Mouse (Mus musculus): ENCODE measurements around the gene Ccdc162. TPM values are rescaled to one million over a fixed set of nuclear protein-coding genes. Genes with fewer than 3 reads are reported as not detected.
A peak's percentile ranks its signal among the peaks of the same experiment; 100 is the strongest.
"Not testable (repeated sequence)": the region's sequence is repeated elsewhere in the genome, so short reads cannot be mapped to it uniquely, and the experiment has no call there.

Gene Ccdc162
- total RNA-seq, 2 experiments from 2014 or later, result 1.6 to 2.3 TPM

DNA sequence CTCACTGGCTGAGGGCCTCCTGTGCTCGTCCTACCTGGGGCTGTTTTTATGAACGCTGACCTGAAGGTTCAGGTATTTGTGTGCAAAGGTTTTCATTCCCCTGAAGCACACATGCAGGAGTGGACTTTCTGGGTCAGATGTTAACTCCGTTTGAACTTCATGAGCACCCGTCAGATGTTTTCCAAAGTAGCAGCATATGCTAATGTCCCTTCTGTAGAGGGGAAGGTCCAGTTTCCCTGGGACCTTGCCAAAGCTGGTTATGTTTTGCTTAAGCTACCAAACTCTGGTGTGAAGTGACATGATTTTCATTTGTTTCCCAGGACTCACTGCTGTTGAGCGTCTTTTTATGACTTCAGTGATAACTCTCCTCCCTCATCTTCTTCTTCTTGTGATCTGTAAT is 16.8 kb downstream of the Ccdc162 start:
- no peak for DNase-seq (ENCODE audit: low spot score in 2 of 2)

DNA sequence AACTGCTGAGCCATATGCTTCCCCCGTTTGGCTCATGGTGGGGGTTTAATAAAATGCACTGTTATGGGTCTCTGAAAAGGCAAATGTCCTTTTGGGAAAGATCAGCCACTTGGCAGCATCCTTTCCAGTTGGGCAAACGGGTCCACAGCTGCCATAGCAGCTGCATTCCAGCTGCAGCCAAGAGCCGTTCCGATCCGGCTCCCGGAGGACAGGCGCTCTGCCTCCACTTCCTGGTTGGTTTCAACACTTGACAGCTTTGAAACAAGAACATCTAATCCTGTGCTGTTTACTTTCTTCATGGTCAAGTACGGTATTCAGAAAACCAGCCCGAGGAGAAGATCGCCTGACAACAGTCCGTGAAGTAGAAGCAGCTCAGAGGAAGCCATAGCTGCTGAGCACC is 19.4 kb downstream of the Ccdc162 start:
- DNase-seq (ENCODE audit: low spot score in 2 of 2), result no peak

DNA sequence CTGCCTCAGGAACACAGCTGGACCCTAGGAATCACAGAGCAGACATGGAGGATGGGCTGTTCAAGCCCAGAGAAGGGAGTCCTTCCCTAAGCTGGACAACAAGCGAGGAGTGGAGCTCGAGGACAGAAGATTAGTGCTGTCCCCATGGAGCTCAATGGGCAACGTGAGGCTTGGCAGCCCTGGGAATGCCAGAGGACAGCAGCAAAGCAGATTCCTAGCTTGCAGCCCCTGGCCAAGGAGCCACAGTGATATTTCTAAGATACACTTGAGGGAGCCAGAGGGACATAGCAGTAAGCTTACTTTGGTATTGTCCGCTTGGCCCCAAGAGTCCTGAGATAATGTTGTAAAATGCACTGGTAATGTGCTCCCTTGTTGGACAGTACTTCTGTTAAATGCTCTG is 25.5 kb downstream of the Ccdc162 start:
- no peak for DNase-seq (ENCODE audit: low spot score in 2 of 2)

DNA sequence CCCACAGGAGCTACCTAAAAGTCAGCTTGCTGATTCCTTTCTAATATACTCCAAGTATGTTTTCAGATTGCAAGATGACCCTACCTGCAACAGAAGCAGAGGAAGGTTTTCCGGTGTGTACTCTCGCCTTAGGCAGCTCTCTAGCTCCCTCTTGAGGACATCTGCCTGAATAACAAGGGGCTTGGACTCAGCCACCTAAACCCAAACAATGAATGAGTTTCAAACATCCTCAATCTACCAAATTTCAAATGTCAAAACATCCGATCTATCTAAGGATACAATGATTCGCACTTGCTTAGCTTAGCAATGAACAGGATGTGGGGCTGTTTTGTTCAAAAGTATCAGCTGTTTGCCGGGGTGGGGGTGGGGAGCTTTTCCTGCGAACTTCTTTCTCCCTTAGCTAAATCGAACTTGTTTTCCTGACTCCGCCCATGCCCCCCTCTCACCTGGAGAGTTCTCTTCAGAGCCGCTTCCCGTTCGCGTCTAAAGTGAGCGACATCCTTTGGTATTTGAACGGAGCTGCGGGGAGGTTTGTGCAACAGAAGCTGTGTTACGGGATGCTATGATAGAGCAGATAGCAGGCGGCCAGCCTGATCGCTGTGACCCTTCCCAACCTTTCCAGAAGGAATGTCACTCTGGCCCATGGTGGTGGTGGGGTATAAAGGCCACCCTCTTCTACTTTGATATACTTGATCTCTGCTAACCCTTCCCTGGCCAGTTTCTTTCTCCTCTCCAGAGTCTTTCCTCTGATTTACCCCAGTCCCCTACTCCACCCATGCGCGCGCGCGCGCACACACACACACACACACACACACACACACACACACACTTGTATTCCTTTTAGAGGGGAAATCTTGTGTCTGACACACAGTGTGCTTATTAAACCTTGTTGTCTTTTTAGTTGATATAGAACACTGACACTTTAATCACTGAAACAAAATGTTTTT is 26.2 kb downstream of the Ccdc162 start:
- DNase-seq (ENCODE audit: low spot score in 2 of 2), result peak; percentile 64 to 77

DNA sequence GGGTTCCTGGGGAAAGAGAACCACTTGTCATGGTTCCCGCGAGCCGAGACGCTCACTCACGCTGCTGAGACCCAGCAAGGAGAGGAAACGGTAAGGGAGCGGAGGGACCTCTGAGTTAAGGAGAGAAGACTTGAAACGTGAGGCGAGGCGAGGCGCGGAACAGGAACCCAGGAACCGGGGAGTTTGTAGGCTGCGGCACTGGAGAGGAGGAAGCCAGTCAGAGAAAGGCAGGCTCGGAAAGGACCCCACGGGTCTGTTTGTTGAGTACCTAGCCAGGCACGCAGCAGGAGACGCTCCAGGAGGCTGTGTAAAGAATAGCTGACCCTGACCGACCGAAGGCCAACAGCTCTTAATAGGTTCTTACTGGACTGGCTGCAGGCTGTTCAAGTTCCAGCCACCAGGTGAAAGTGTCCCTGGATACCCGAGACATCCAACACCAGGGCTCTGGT is 31.9 kb downstream of the Ccdc162 start:
- DNase-seq (ENCODE audit: low spot score in 2 of 2), result no peak

DNA sequence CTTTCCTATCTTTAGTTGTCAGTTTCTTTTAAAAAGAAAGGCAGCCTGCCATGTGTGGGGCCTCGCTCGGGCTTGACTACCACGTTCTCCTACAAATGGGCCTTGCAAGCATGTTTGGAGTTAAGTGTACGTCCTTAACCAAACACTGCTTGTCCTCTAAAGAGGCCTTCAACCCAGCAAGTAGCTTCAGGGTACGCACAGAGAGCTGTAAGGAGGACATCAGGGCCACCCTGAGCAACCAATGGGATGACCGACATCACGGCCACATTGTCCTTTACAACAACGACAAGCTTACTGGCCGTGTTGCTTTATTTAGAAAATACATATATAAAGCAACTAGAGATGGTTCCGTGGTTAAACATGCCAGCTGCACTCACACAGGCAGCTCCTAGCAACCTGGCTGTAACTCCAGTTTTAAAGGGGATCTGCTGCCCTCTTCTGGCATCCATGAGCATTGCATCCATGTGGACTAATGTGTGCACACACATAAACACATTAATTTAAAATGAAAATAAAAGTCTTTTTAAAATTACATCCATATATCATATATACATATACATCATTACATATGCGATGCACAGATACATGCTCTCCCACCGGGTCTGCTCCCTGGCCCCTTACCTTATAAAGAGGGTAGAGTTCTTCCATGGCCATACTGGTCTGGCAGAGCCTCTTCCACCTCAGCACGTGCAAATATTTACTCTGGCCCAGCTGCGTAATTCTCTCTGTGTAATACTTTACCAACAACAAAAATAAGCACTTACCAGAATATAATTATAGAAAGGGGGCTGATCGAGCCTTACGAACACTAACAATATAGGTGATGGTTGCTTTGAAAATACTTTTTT is 33.7 kb downstream of the Ccdc162 start:
- peak; percentile 92 for DNase-seq (ENCODE audit: low spot score in 2 of 2)

DNA sequence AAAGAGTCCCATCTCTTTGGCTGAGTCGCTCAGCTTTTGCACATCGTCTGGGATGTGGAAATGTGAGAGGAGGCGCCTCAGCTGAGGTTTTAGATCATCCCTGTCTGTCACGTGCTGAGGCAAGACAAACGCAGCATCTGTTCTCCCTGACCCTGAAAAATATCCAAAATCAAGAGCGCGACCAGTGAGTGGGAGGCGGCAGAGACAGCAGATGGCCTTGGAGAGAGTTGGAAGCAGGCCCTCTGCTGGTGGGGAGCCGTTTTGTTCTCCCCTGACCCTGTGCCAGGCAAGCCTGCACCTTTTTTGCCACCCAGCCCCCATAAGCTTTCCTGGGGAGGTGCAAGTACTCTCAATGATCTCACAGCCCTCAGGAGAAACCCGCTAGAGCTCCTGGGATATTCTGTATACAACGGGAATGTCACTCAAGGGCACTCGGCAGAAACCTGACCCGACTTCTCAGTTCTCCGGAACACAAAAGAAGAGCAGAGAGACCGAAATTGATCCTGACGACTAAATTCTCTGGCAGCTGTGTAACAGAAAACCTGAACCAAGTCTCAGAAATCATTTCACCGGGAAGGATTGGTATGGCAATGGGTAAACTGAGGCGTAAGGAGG is 37.6 kb downstream of the Ccdc162 start:
- DNase-seq (ENCODE audit: low spot score in 2 of 2), result peak; percentile 57 to 76

DNA sequence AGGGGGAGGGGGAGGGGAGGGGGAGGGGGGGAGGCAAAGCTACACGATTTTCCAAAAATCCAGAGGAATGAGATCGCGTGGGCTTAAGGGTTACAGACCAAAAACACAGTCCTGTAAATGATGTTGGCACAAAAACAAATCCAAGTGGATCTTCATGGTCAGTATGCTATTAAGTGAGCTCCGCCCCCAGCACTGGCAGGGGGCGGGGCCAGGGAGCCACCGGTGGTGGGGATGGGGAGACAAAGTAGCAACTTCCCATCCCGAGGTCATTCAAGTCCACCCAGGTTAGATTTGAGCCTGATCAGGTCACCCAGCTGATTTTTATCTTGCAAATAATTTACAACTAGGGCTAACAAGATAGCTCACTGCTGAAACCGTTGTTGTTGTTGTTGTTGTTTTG is 39.0 kb downstream of the Ccdc162 start:
- DNase-seq (ENCODE audit: low spot score in 2 of 2), result no peak

DNA sequence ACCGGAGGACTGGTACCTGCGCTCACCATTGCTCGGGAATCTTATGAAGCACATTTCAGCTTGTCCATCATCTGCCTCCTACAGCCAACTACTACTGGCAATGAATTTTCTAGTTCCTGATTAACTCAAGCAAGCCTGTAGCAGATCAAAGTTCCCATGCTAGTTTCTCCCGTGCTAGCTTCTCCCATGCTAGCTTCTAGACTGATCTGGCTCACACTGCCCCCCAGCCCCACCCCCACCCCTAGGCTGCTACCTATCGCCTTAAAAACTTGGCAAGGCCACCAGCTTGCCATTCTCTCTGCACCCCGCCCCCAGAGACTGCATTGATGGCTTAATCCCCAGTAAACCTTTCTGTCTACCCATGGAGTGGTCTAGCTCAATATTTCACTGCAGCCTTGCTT is 39.8 kb downstream of the Ccdc162 start:
- no peak for DNase-seq (ENCODE audit: low spot score in 2 of 2)

DNA sequence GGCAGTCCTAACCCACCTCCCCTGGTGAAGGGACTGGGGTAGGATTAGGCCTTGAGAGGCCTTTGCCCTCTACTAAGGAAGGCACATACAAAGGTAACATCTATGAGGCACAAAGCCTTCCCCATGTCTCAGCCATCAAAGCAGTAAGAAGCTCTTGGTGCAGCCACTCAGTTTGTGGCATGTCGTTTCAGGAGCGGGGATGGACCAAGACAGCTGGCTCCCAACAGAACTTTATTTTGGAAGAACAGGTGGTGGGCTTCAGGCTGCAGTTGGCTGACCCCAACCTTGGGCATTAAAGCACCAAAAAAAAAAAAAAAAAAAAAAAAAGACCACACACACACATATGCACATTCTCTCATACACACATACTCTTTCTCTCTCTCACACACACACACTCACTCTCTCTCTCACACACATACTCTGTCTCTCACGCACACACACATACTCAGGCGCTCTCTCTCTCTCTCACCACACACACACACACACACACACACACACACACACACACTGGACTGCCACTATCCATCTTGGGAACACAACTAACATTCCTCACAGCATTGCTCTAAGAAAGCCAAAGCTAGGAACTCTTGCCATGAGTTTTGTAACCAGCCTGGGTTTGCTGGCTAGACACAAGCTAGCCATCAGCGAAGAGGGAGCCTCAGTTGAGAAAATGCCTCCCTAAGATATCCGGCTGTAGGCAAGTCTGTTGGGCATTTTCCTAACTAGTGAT is 40.4 kb downstream of the Ccdc162 start:
- DNase-seq (ENCODE audit: low spot score in 2 of 2), result no peak

DNA sequence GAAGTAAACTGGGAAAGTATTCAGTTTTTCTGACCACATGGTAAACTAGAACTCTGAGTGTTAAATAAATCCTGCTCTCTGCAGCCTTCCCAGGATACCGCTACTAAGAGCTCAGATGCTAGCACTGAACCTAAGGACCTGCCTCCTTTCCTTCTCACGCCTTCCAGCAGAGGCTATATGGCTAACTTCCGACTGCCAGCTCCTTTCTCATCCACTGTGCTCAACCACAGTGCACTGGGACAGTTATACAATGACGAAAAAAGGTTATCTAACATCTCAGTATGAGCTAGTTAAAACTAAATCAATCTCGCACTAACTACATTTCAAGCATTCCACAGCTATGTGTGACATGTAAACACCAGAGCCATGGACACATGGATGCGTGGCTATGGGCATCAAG is 41.2 kb downstream of the Ccdc162 start:
- no peak for DNase-seq (ENCODE audit: low spot score in 2 of 2)

DNA sequence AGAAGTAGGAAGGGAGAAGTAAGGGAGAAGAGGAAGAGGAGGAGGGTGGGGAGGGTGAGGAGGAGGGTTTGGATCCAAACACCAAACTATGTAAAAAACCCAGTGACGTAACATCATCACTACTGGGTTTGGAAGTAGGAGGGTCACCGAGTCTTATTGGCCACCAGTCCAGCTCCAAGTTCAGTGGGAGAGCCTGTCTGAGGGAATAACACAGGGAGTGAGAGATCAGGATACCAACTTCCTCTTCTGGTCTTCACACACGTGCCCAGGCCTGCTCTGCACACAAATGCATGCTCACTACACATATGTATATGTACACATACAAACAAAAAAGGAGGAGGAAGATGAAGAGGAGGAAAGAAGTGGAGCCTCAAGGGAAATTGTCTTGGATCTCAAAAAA is 42.1 kb downstream of the Ccdc162 start:
- no peak for DNase-seq (ENCODE audit: low spot score in 2 of 2)

DNA sequence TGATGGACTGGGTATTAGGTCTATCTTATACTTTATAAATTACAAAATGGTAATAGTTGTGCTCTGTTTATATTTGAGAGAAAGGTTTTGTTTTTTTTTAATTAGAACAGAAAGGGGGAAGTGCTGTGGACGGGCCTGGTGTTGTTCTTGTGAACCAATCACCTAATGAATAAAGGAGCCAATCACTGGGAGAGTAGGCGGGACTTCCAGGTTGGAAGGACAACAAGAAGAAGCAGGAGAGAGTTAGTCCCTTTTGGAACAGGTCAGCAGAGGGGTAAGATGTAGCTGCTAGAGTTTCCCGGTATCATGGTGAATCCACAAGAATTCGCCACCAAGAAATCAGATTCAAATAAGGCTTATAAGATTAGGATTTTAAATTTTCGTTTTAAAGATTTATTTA is 46.2 kb downstream of the Ccdc162 start:
- DNase-seq (ENCODE audit: low spot score in 2 of 2), result no peak

DNA sequence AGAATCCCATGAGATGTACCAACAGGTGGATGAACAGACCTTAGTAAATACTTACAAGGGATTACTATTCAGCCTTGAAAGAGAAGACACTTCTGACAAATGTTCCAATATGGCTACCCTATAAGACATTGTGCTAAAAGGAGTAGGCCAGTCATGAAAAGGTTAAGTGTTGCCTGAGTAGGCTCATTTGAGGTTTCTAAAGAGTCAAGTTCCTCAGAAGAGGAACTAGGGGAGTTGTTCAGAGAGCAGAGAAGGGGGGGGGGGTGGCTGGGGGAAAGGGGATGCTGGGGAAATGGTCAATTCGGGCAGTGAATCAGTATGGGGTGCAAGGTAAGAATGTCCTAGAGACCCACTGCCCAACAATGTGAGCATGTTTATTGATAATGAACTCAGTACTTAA is 50.9 kb downstream of the Ccdc162 start:
- no peak for DNase-seq (ENCODE audit: low spot score in 2 of 2)

DNA sequence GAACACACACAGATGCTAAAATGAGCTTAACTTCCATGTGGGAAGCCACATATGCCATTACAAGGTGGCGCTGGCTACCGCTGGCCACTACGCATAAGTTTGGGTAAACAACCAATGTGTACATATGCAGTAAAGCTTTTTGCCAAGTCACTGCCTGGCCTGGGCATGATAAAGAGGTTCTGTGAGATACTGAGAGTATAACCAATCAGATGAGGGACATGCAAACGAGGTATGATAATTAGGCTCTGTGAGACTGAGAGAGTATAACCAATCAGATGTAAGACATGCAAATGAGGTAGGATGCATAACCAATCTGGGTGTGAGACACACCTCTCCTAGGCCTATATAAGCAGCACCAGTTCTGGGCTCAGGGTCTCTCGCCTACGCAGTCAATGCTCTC is 56.8 kb downstream of the Ccdc162 start:
- DNase-seq (ENCODE audit: low spot score in 2 of 2), result not testable (repeated sequence)

DNA sequence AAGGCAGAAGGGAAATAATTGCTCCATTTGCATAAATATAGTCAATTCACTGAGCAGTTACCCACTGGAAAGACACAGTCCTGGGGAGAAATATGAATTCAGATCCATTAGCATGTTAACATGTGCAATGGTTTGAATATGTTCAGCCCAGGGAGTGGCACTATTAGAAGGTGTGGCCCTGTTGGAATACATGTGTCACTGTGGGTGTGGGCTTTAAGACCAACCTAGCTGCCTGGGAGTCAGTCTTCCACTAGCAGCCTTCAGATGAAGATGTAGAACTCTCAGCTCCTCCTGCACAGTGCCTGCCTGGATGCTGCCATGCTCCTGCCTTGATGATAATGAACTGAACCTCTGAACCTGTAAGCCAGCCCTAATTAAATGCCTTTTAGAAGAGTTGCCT is 60.8 kb downstream of the Ccdc162 start:
- DNase-seq (ENCODE audit: low spot score in 2 of 2), result not testable (repeated sequence)

DNA sequence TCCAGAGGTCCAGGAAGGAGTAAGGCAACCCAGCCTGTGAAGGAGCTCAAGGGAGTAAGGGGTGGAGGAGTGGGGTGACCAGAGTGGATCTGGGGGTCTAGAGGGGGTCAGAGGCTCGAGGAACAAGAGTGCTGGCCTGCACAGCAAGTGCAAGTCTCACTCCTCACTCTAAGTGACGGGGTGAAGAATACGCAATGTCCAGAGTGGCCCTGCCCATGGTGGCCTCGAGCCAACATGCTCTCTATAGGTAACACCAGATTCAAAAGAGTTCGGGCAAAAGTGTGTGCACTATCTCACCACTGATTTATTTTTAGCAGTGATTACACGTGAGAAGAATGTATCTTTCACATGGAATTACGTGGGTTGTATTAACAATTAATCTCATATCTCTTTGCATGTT is 63.4 kb downstream of the Ccdc162 start:
- DNase-seq (ENCODE audit: low spot score in 2 of 2), result no peak

DNA sequence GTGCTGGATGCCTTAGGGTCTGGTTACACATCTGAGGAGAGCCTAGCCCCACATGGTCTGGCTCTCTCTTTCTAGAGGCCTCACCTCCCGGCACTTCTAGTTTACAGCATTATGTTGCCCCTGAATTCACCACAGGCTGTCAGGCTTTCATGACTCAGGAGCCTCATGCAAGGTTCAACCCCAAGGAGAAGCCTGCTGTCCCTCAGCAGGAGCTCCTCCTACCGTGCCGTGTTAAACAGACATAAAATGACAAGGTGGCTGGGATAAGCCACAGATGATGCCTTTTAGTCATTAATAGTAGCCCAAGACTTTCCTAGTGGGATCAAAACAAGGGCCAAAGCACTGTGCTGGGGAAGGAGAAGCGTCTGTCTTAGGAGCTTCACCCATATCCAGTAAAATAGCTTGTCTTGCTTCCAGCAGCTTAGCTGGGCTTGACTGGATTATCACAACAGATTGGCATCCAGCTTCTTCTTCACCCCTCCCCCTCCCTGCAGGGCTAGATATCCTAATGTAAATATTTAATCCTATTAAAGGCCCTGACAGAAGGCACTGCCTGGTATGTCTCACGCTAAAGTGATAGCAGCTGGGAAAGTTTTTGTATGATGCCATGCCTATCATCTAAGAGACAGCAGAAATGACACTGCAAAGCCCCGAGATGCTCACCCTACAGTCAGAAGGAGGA is 64.2 kb downstream of the Ccdc162 start:
- no peak for DNase-seq (ENCODE audit: low spot score in 2 of 2)

DNA sequence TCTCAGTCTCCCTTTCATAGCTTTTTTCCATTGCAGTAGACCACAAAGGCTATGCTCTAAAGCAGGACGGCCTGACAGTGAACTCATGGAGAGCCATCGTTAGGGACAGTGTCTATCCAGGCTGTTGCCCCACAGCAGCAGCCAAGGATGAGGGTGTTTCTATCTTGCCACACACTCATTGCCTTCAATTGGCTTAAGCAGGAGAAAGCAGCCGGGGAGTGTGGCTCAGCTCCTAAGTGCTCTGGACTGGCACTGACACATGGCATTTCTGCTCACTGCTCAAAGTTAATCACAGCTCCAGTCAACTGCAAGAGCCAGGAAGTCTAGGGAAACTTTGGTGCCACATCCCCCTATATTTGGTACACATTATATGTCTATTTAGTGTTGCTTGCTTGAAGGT is 64.9 kb downstream of the Ccdc162 start:
- no peak for DNase-seq (ENCODE audit: low spot score in 2 of 2)

DNA sequence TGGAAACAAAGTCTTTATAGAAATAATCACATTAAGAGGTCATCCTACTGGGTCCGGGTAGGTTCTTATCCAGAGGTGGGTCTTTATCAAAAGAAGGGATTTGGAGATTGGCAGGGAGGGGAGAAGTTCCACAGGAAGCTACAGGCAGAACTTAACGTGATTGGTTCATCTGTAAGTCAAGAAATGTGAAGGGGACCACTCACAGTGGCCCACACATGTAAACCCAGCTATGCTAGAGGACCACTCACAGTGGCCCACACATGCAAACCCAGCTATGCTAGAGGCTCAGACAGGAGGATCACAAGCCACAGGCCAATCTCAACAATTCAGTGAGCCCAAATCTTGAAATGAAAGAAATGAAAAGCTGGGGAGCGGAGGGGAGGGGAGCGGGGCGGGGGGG is 67.2 kb downstream of the Ccdc162 start:
- DNase-seq (ENCODE audit: low spot score in 2 of 2), result no peak
